Mouse (Mus musculus) left cerebral cortex, adult 2 months (tissue): ENCODE data around the gene Lsamp. TPM values are rescaled to one million over a fixed set of nuclear protein-coding genes. Genes with fewer than 3 reads are reported as not detected.

Experiments
- DNase-seq, 2 experiments: peaks; one replicate each; pipeline ENCODE4 v3.0.0; 2021 to 2022; ENCODE audit warnings: low spot score in 2 of 2, mixed read lengths in 1 of 2; ENCODE audit errors: extremely low spot score in 1 of 2
- H3K27ac ChIP-seq: fragments of 200-600 bp; 2 replicates; pipeline ENCODE4 v1.8.1; 2022
- H3K4me3 ChIP-seq: fragments of 200-600 bp; 2 replicates; pipeline ENCODE4 v1.8.1; 2022
- CTCF ChIP-seq: fragments of 200-600 bp; IDR thresholded peaks from 2 replicates; pipeline ENCODE4 v1.8.1; 2022; ENCODE audit warnings: antibody characterized with exemption, mild to moderate bottlenecking, moderate library complexity
- intact Hi-C: fragments of 180-260 bp; cut with DNase I; formaldehyde crosslinking; loops from one replicate; pipeline ENCODE4 v1.15.1; 2025
- total RNA-seq, 2 experiments: library from RNA; stranded (reverse); gene quantifications; 2 replicates each; pipeline ENCODE4 v1.2.3; 2021

The Lsamp gene
- total RNA-seq, 2 experiments from 2014 or later: 245 to 265 TPM

DNA sequence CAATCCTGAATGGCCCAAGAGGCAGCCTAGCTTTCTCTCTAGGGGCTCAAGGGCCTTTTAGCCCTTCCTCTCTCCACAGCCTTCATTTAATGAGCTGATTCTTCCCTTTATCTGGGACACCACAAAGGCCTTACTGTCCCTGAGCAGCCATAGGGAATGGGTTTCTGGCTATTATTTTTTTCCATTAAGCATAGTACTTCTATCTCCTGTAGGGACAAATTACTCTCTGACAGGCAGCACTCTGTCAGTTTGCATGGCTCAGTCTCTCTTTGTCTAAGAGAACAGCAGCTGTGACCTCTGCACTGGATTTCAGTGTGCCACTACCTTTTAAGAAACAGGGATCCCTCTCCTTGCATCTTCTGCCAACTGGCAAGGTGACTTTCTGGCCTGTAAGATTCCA is 1251.7 kb downstream of the Lsamp start:
- intact Hi-C loops: no loop called here
- H3K27ac ChIP-seq: no peak overlapping the region

DNA sequence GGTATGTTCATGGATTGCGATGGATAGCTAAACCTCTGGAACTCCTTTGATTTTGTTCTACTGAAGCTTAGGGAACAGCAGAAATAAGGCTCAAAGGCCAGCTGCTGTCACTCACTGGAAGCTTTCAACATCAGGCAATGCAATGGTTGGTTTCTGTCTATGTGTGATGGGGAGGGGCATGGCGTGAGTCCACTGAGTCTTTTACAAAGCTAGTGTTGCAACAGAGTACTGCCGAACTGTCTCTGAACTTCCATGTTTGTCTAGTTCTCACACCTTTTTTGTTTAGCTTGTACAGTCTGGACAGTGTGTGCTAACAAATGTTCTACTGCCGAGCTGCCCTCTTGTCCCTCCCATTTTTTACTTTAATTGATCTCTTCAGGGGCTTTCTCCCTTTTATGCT is 1258.7 kb downstream of the Lsamp start:
- no peak for DNase-seq
- no peak for TF ChIP-seq CTCF
- H3K27ac ChIP-seq: no peak overlapping the region
- no peak overlapping the region for H3K4me3 ChIP-seq
- intact Hi-C loops: no loop called here

More for the DNA sequence above, 1251.7 kb downstream of the Lsamp start:
- DNase-seq: no peak
- H3K4me3 ChIP-seq: no peak overlapping the region
- TF ChIP-seq CTCF: no peak

DNA sequence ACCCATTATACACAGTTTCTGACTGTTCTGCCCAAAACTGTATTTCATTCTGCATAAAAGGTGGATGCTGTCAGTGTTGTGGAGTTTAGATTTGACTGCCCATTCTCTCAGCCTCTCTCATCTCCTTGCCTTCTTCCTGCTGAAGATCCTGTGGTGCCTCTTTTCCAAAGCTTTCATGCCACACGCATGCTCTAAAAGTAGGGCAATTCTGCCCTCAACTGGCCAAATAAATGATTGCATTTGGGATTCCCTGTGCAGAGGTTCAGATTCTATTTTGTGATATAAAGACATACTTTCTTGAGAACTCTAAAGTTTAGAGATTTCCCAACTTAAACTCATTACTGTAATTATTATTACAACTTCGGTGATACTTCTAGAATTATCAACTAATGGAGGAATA is 1260.5 kb downstream of the Lsamp start:
- TF ChIP-seq CTCF: peak; percentile 78
- intact Hi-C loops: loop anchor here (2.0 to 5.0 kb wide), 3 partner anchors 506 to 1262 kb away; partner anchors contain the start of gene Lsamp
- DNase-seq: peak; percentile 61 to 76
- Histone ChIP-seq H3K27ac (no peak overlapping the region), H3K4me3 (no peak overlapping the region)

DNA sequence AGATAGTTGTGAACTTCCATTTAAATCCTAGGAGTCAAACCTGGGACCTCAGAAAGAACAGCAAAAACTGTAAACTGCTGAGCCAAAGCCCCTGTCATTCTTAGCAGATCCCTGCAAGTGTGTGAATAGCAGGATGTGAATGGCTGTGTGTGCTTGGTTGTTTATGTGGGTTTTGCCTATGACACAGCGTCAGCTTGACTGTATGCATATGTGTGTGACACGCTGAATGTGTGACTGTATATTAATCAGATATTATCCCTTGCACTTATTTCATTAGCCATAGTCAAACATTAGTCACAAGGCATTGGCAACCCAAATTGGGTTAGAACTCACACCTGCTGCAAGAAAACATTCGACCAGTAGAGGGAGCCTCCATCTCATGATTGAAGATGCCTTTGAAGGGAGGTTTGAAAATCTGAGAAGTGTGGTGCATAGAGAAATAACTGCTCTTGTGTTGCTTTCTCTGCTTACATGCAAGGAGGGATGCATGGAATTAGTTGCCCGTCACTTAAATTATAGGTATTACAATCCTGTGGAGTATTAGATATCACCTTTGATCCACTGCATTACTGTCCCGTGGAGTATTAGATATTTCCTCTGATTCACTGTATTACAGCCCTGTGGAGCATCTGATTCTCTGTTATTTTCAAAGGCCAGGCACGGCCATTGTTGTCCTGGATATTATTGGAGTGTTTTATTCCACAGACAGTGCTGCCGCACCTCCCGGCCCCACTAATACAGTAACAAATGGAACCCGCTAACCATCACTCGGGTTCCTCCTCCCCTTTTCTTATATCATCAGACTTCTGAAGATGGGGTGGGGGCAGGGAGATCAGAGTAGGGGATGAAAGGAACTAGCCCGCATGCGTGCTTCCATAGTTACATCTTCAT is 1274.2 kb downstream of the Lsamp start:
- no peak overlapping the region for H3K27ac ChIP-seq
- H3K4me3 ChIP-seq: no peak overlapping the region
- intact Hi-C loops: loop anchor here (2.0 to 5.0 kb wide), 3 partner anchors 149 to 906 kb away; no protein-coding TSS in a partner anchor
- DNase-seq: peak; percentile 74 to 82
- TF ChIP-seq CTCF: peak; percentile 88

DNA sequence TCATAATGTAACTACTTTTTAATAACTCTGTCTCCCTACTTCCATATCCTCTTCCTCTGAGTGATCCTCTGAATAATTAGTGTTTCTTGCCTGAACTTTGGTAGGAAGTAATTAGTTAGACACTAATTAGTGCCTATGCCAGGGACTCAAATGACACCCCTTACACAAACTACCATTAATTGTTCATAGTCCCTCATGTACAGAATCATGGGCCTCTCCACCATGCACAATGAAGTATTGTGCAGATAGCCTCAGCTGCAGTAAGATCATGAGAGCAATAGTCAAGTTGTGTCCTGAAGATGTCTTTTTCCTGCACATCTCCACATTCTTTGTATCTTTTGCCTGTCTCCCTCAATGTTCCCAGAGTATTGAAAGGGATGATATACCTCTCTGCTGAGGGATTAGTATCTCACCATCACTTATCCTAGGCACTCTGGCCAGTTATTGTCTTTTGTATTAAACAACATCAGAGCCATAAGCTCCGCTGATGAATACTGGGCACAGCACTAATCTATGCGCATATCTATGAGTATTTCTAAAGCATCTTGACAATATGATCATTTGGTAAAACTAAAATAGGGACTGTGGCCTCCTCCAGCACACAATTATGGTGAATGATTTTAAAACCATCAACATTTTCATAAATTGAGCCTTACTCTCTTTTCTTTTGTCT is 1292.0 kb downstream of the Lsamp start:
- intact Hi-C loops: no loop called here
- Histone ChIP-seq H3K4me3 (no peak overlapping the region), H3K27ac (no peak overlapping the region)
- no peak for TF ChIP-seq CTCF
- no peak for DNase-seq

DNA sequence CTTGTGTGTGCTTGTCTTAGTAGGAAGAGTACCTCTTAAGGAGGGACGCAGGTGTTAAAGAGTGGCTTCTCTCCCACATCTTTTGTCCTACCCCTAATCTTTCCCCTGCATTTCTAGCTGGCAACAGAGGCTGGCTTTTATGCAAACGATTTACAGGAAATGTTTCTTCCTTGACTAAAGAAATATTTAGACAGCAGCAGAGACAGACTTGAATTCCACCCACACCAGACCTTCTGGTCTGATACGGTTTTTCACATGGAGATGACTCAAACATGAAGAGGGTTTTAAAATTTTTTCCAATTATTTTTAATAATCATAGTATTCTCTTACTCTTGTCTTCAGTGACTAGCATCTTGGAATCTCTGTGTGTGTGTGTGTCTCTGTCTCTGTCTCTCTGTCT is 1333.8 kb downstream of the Lsamp start:
- H3K4me3 ChIP-seq: no peak overlapping the region
- DNase-seq: no peak

DNA sequence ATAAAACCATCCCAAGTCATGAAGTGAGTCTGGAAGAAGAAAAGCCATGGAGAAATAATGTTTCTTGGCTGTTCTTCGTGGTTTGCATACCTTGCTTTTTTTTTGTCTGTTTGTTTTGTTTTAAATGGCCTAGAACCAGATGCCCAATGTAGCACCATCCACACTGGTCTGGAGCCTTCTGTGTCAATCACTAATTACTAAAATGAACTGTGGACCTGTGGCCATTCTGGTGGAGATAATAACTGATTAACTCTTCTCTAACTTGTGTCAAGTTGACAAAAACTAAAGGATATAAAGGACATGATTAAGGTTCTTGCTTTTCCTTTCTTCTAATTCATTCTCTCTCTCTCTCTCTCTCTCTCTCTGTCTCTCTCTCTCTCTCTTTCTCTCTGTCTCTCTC is 1359.3 kb downstream of the Lsamp start:
- no peak for TF ChIP-seq CTCF
- no peak for DNase-seq
- no peak overlapping the region for H3K27ac ChIP-seq
- no peak overlapping the region for H3K4me3 ChIP-seq
- intact Hi-C loops: no loop called here

More for the DNA sequence above, 1333.8 kb downstream of the Lsamp start:
- TF ChIP-seq CTCF: no peak
- no peak overlapping the region for H3K27ac ChIP-seq
- intact Hi-C loops: no loop called here

DNA sequence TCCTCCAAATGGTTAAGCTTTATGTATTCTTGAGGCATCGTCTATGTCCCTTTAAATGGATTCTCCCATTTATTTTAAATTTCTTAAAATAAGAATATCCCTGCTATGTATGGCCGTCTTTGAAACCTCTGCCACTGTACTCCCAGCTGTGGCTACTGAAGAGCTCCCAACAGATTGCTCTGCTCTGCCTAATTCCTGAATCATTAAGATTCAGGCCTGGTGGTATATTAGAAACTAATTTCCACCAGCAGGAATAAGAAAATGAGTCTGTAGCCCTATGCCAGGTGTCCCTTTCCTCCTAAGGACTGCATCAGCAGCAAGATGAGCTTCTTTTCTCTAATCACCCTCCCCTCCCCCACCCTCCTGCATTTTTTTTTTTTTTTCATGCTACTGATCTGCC is 1381.0 kb downstream of the Lsamp start:
- H3K4me3 ChIP-seq: no peak overlapping the region
- TF ChIP-seq CTCF: no peak
- no peak for DNase-seq
- no peak overlapping the region for H3K27ac ChIP-seq
- intact Hi-C loops: no loop called here

DNA sequence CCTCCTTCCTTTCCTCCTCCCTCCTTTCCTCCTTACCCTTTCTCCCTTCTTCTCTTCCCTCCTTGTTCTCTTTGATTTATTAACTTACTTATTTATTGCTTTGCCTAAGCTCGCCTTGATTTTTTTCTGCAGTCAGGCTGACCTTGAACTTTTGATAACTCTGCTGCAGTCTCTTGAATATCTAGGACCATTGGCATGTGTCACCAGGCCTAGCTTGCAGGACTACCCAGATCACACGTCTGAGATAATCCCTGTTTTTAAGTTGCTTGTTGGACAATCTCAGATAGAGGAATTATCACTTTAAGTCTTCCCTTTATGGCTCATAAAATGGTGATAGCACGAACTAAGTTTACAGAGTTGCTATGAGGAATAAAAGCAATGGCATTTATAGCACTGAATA is 1399.5 kb downstream of the Lsamp start:
- no peak for DNase-seq
- intact Hi-C loops: no loop called here
- H3K4me3 ChIP-seq: no peak overlapping the region
- no peak overlapping the region for H3K27ac ChIP-seq
- no peak for TF ChIP-seq CTCF

DNA sequence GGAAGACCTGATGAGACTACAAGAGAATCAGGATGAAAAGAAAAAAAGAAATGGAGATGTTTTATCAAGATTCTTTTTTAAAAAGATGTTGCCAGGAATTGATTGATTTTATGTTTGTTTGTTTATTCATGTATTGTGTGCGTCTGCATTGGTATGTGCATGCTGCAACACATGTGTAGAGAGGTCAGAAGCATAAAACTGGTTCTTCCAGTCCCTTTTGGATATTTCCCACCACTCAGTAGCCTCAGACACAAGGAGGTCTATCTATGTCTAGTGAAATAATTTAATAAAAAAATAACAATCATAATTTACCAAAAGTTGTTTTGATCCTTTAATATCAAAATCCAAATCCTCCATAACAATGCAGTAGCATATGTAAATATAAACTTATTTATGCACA is 1400.1 kb downstream of the Lsamp start:
- intact Hi-C loops: no loop called here
- no peak overlapping the region for H3K4me3 ChIP-seq
- H3K27ac ChIP-seq: no peak overlapping the region
- no peak for TF ChIP-seq CTCF
- no peak for DNase-seq

DNA sequence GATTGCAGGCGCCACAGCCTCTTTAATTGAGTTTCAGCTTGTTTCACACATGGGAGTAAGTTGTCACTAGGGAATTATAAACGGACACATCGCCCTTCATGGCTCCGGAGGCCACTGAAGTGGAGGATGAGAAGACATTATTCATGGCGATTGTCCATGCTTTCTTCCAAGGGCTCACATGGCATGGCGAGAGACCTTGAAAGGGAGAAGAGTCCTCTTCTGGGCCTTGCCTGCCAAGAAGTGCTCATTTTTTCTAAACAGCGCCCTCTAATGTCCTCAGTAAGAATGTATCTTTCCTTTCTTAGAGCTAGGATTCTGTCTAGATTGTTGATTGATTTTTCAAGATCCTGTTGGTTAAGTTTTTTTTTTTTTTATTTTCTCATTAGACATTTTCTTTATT is 1424.7 kb downstream of the Lsamp start:
- no peak overlapping the region for H3K4me3 ChIP-seq

DNA sequence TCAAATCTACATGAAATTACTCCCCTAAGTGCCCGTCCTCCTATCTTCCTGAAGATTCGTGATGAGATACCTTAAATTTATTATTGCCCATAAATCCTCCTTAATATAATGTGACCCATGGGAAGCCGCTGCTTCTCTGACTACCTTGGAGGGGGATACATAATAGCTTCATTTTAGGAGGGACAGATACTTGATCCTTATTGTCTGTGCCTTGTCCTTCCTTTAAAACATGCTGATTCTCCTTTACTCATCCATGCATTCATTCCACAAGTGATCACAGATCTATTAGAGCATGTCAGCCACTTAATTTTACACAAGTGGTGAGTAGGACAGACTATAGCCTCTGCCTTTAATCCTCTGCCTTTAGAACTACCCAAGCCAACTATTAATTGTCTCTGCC is 1426.5 kb downstream of the Lsamp start:
- TF ChIP-seq CTCF: no peak
- intact Hi-C loops: no loop called here
- Histone ChIP-seq H3K4me3 (no peak overlapping the region), H3K27ac (no peak overlapping the region)
- DNase-seq: no peak

More for the DNA sequence above, 1424.7 kb downstream of the Lsamp start:
- TF ChIP-seq CTCF: peak; percentile 48
- intact Hi-C loops: loop anchor here (5.0 kb wide), 1 partner anchor 152 kb away; no protein-coding TSS in a partner anchor
- DNase-seq: no peak
- H3K27ac ChIP-seq: no peak overlapping the region
